Mouse (Mus musculus) MEL (cell line): ENCODE measurements at regions not wholly inside any gene's neighbourhood (a gene's known extent, or its start where the extent isn't known, plus 50 kb on each side); places are given as distances from the start of the nearest gene placed in this dataset.

ENCODE experiments used
- DNase-seq: peaks from one replicate; pipeline ENCODE4 v3.0.0; 2011; ENCODE audit warnings: low read depth, low spot score
- H3K27ac ChIP-seq: 2 replicates; pipeline ENCODE4 v1.5.1; 2012; ENCODE audit warnings: low read depth, mild to moderate bottlenecking, control low read depth, low read length, moderate library complexity; ENCODE audit not compliant: control insufficient read depth
- H3K27me3 ChIP-seq, 2 experiments: fragments of 150-350 bp in 1 of 2; sonication (generic) in 1 of 2; 2 replicates each; pipeline ENCODE4 v1.6.1; 2012; ENCODE audit warnings: low read length in 2 of 2, mild to moderate bottlenecking in 2 of 2, improper control_type of control experiment in 1 of 2, moderate library complexity in 1 of 2; ENCODE audit not compliant: insufficient read depth in 2 of 2, control insufficient read depth in 1 of 2
- H3K36me3 ChIP-seq, 2 experiments: 2 replicates each; pipeline ENCODE4 v1.6.1; 2012 to 2014; ENCODE audit warnings: low read length in 2 of 2, improper control_type of control experiment in 1 of 2, inconsistent platforms in 1 of 2, mild to moderate bottlenecking in 1 of 2; ENCODE audit not compliant: insufficient read depth in 2 of 2, control insufficient read depth in 1 of 2
- H3K4me1 ChIP-seq, 2 experiments: fragments of 150-350 bp in 1 of 2; sonication (generic) in 1 of 2; 2 replicates each; pipeline ENCODE4 v1.6.1; 2012; ENCODE audit warnings: low read length in 2 of 2, improper control_type of control experiment in 1 of 2, mild to moderate bottlenecking in 1 of 2; ENCODE audit not compliant: insufficient read depth in 2 of 2, control insufficient read depth in 1 of 2
- H3K4me3 ChIP-seq, 2 experiments: fragments of 150-350 bp in 1 of 2; sonication (generic) in 1 of 2; 2 replicates each; pipeline ENCODE4 v1.5.1; 2012; ENCODE audit warnings: low read depth in 2 of 2, low read length in 2 of 2, mild to moderate bottlenecking in 2 of 2, moderate library complexity in 2 of 2, control low read depth in 1 of 2, improper control_type of control experiment in 1 of 2; ENCODE audit not compliant: control insufficient read depth in 1 of 2, insufficient read depth in 1 of 2
- H3K79me2 ChIP-seq: 2 replicates; pipeline ENCODE4 v1.6.1; 2012; ENCODE audit warnings: mild to moderate bottlenecking, low read length, moderate library complexity; ENCODE audit not compliant: control insufficient read depth, poor library complexity, insufficient read depth
- H3K9ac ChIP-seq: 2 replicates; pipeline ENCODE4 v1.6.1; 2012; ENCODE audit warnings: low read depth, mild to moderate bottlenecking, control low read depth, low read length, moderate library complexity; ENCODE audit not compliant: control insufficient read depth, poor library complexity, severe bottlenecking
- H3K9me3 ChIP-seq: fragments of 150-350 bp; sonication (generic); replicated peaks from 2 replicates; pipeline ENCODE4 v1.6.1; 2012; ENCODE audit warnings: mild to moderate bottlenecking, low read length, improper control_type of control experiment, moderate library complexity; ENCODE audit not compliant: insufficient read depth
- BHLHE40 ChIP-seq: IDR thresholded peaks from 2 replicates; pipeline ENCODE4 v1.6.1; 2012; ENCODE audit warnings: low read depth, mild to moderate bottlenecking, inconsistent platforms, low read length, improper control_type of control experiment, borderline replicate concordance
- CHD1 ChIP-seq: IDR thresholded peaks from 2 replicates; pipeline ENCODE4 v1.6.1; 2012; ENCODE audit warnings: low read depth, mild to moderate bottlenecking, inconsistent platforms, low read length, improper control_type of control experiment
- CHD2 ChIP-seq: IDR thresholded peaks from 2 replicates; pipeline ENCODE4 v1.6.1; 2011; ENCODE audit warnings: low read length, improper control_type of control experiment
- E2F4 ChIP-seq: IDR thresholded peaks from 2 replicates; pipeline ENCODE4 v1.6.1; 2011; ENCODE audit warnings: low read depth, low read length, improper control_type of control experiment, borderline replicate concordance
- GATA1 ChIP-seq: IDR thresholded peaks from 2 replicates; pipeline ENCODE4 v1.6.1; 2011; ENCODE audit warnings: low read depth, low read length, improper control_type of control experiment
- JUND ChIP-seq: IDR thresholded peaks from 2 replicates; pipeline ENCODE4 v1.6.1; 2011; ENCODE audit warnings: low read depth, mild to moderate bottlenecking, improper control_type of control experiment, low read length
- KAT2A ChIP-seq: conservative IDR thresholded peaks from 2 replicates; pipeline ENCODE4 v1.6.1; 2012; ENCODE audit warnings: low read depth, low read length, improper control_type of control experiment, inconsistent platforms
- MAZ ChIP-seq: IDR thresholded peaks from 2 replicates; pipeline ENCODE4 v1.6.1; 2012; ENCODE audit warnings: low read depth, mild to moderate bottlenecking, inconsistent platforms, low read length, improper control_type of control experiment
- MXI1 ChIP-seq: IDR thresholded peaks from 2 replicates; pipeline ENCODE4 v1.6.1; 2011; ENCODE audit warnings: mild to moderate bottlenecking, low read depth, low read length, improper control_type of control experiment
- MYC ChIP-seq: IDR thresholded peaks from 2 replicates; pipeline ENCODE4 v1.6.1; 2011; ENCODE audit warnings: low read depth, mild to moderate bottlenecking, low read length, improper control_type of control experiment, moderate library complexity
- POLR2AphosphoS2 ChIP-seq: IDR thresholded peaks from 2 replicates; pipeline ENCODE4 v1.6.1; 2011; ENCODE audit warnings: low read length, improper control_type of control experiment
- POLR2AphosphoS5 ChIP-seq: IDR thresholded peaks from 2 replicates; pipeline ENCODE4 v1.6.1; 2012; ENCODE audit warnings: low read depth, borderline replicate concordance, mild to moderate bottlenecking, inconsistent platforms, low read length, moderate library complexity, mixed read lengths
- RAD21 ChIP-seq: IDR thresholded peaks from 2 replicates; pipeline ENCODE4 v1.6.1; 2011; ENCODE audit warnings: mild to moderate bottlenecking, low read depth, low read length, improper control_type of control experiment
- RCOR1 ChIP-seq: IDR thresholded peaks from 2 replicates; pipeline ENCODE4 v1.6.1; 2012; ENCODE audit warnings: low read depth, mild to moderate bottlenecking, inconsistent platforms, low read length, improper control_type of control experiment
- TAL1 ChIP-seq: IDR thresholded peaks from 2 replicates; pipeline ENCODE4 v1.6.1; 2012; ENCODE audit warnings: mild to moderate bottlenecking, inconsistent platforms, low read length, moderate library complexity, mixed read lengths
- TBP ChIP-seq: IDR thresholded peaks from 2 replicates; pipeline ENCODE4 v1.8.0; 2011; ENCODE audit warnings: low read depth, low read length, improper control_type of control experiment
- TCF12 ChIP-seq: IDR thresholded peaks from 2 replicates; pipeline ENCODE4 v1.6.1; 2014; ENCODE audit warnings: low read depth, mild to moderate bottlenecking, inconsistent platforms, low read length, improper control_type of control experiment, moderate library complexity
- ZKSCAN1 ChIP-seq: IDR thresholded peaks from 2 replicates; pipeline ENCODE4 v1.6.1; 2012; ENCODE audit warnings: low read depth, mild to moderate bottlenecking, inconsistent platforms, low read length, improper control_type of control experiment, moderate library complexity
- ZMIZ1 ChIP-seq: IDR thresholded peaks from 2 replicates; pipeline ENCODE4 v1.6.1; 2012; ENCODE audit warnings: low read depth, mild to moderate bottlenecking, inconsistent platforms, low read length, improper control_type of control experiment, moderate library complexity

DNA sequence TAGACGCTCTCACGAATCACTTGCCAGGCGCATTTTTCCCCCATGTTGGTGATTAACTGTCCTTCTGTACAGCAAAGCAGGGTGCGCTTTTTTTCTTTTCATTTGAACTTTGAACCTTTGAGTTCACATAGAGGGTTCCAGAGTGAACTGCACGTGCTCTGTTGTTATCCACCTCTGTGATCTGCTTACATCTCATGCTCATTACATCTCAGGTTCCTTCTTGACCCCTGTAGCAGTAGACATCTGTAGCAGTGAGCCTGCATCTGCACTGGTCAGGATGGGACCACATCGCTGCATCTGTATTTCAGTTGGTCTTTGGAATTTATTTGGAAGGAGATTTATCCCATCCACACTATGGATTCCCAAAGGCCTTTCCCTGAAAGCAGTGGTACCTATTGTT lies 269.6 kb downstream of the Gm11146 start:
- TF ChIP-seq TCF12 (no peak), RCOR1 (no peak), MXI1 (no peak), MYC (no peak), GATA1 (no peak)
- H3K27ac ChIP-seq, result no peak overlapping the region
- no peaks in the 10 kb centered on the region for H3K4me1 ChIP-seq
- DNase-seq, result no peak
- no peaks in the 10 kb centered on the region for H3K9me3 ChIP-seq
- no peak overlapping the region for H3K9ac ChIP-seq
- no peaks in the 10 kb centered on the region for H3K36me3 ChIP-seq
- H3K4me3 ChIP-seq, result no peak overlapping the region
- no peaks in the 10 kb centered on the region for H3K79me2 ChIP-seq
- H3K27me3 ChIP-seq, result no peaks in the 10 kb centered on the region

DNA sequence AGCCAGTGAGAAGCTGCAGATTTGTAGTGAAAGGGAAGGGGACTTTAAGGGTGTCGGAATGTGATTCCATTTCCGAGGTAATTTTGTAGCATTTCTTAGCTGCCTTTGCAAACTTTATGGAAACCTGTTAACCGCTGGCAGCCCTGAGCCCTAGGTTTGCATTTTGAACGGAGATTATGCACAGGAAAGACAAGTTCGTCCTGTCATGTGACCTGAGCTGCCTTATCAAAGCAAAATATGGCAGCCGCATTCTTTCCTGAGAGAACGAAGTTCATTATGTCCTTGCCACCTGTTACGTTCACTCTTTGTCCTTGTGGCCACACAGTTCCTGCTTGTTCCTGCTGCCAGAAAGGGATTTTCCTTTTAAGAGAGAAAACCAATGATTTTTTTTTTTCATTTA lies 270.9 kb downstream of the Gm11146 start:
- H3K4me1 ChIP-seq, result no peaks in the 10 kb centered on the region
- H3K36me3 ChIP-seq, result no peaks in the 10 kb centered on the region
- H3K27me3 ChIP-seq, result no peaks in the 10 kb centered on the region
- DNase-seq, result no peak
- no peak overlapping the region for H3K27ac ChIP-seq
- H3K9ac ChIP-seq, result no peak overlapping the region
- H3K79me2 ChIP-seq, result no peaks in the 10 kb centered on the region
- H3K4me3 ChIP-seq, result no peak overlapping the region
- no peaks in the 10 kb centered on the region for H3K9me3 ChIP-seq
- TF ChIP-seq TAL1 (no peak), E2F4 (no peak), CHD2 (no peak), GATA1 (no peak), POLR2AphosphoS2 (no peak), MYC (no peak), RAD21 (no peak), BHLHE40 (no peak), CHD1 (no peak), JUND (no peak), TBP (no peak), MXI1 (no peak), MAZ (no peak), ZKSCAN1 (no peak), ZMIZ1 (no peak), POLR2AphosphoS5 (no peak), KAT2A (no peak)
